Mouse (Mus musculus): ENCODE data around the gene Gm572.

Gene Gm572

GRCm38 (mm10) chr4:148643291-148644156, at the start of gene Gm572:
Gene Gm572, plus strand, starts transcription at chr4:148643317.
- no peak for DNase-seq (ENCODE audit: low spot score)

- DNase-seq (ENCODE audit: low spot score): no peak
Measured at GRCm38 (mm10) chr4:148593996-148594395, 49.1 kb upstream of the Gm572 start.

GRCm38 (mm10) chr4:148595916-148596315, 47.2 kb upstream of the Gm572 start:
- no peak for DNase-seq (ENCODE audit: low spot score)

GRCm38 (mm10) chr4:148596731-148597130, 46.4 kb upstream of the Gm572 start:
- no peak for DNase-seq (ENCODE audit: low spot score)

- DNase-seq (ENCODE audit: low spot score): no peak
Measured at GRCm38 (mm10) chr4:148598826-148599225, 44.3 kb upstream of the Gm572 start.

GRCm38 (mm10) chr4:148600316-148600715, 42.8 kb upstream of the Gm572 start:
- no peak for DNase-seq (ENCODE audit: low spot score)

- DNase-seq (ENCODE audit: low spot score): no peak
Measured at GRCm38 (mm10) chr4:148601871-148602270, 41.2 kb upstream of the Gm572 start.

- no peak for DNase-seq (ENCODE audit: low spot score)
Measured at GRCm38 (mm10) chr4:148602357-148603120, 40.6 kb upstream of the Gm572 start, which contains the start of gene Masp2. Gene Masp2, plus strand, starts transcription at chr4:148602554.

GRCm38 (mm10) chr4:148603376-148604139, 39.6 kb upstream of the Gm572 start:
- DNase-seq (ENCODE audit: low spot score): no peak

- DNase-seq (ENCODE audit: low spot score): no peak
Measured at GRCm38 (mm10) chr4:148604141-148604540, 39.0 kb upstream of the Gm572 start.

GRCm38 (mm10) chr4:148604541-148605165, 38.5 kb upstream of the Gm572 start:
- DNase-seq (ENCODE audit: low spot score): peak; percentile 70

- peak; percentile 69 for DNase-seq (ENCODE audit: low spot score)
Measured at GRCm38 (mm10) chr4:148607758-148608157, 35.4 kb upstream of the Gm572 start.

GRCm38 (mm10) chr4:148609805-148610204, 33.3 kb upstream of the Gm572 start:
- no peak for DNase-seq (ENCODE audit: low spot score)

- DNase-seq (ENCODE audit: low spot score): no peak
Measured at GRCm38 (mm10) chr4:148610631-148611364, 32.3 kb upstream of the Gm572 start.

GRCm38 (mm10) chr4:148612557-148612956, 30.6 kb upstream of the Gm572 start:
- DNase-seq (ENCODE audit: low spot score): no peak

GRCm38 (mm10) chr4:148613738-148614137, 29.4 kb upstream of the Gm572 start:
- DNase-seq (ENCODE audit: low spot score): no peak

- peak; percentile 56 for DNase-seq (ENCODE audit: low spot score)
Measured at GRCm38 (mm10) chr4:148619805-148620204, 23.3 kb upstream of the Gm572 start.

- DNase-seq (ENCODE audit: low spot score): no peak
Measured at GRCm38 (mm10) chr4:148620718-148621117, 22.4 kb upstream of the Gm572 start.

- no peak for DNase-seq (ENCODE audit: low spot score)
Measured at GRCm38 (mm10) chr4:148622485-148622884, 20.6 kb upstream of the Gm572 start.

GRCm38 (mm10) chr4:148623609-148624008, 19.5 kb upstream of the Gm572 start:
- DNase-seq (ENCODE audit: low spot score): no peak

GRCm38 (mm10) chr4:148625010-148625409, 18.1 kb upstream of the Gm572 start:
- DNase-seq (ENCODE audit: low spot score): no peak
